Mouse (Mus musculus) neural tube, embryonic 13.5 days (tissue): ENCODE measurements at regions not wholly inside any gene's neighbourhood (a gene's known extent, or its start where the extent isn't known, plus 50 kb on each side); places are given as distances from the start of the nearest gene placed in this dataset.

Experiments used
- ATAC-seq: fragments of 200-750 bp; cut with Nextera tagmentation; 2 replicates; pipeline ENCODE4 v1.8.0; 2017; ENCODE audit warnings: low read depth, mild to moderate bottlenecking, moderate TSS enrichment, moderate library complexity
- H3K27ac ChIP-seq: fragments of 300-500 bp; sonication (generic); replicated peaks from 2 replicates; pipeline ENCODE4 v1.5.1; 2015; ENCODE audit warnings: moderate library complexity, mild to moderate bottlenecking, inconsistent platforms
- H3K27me3 ChIP-seq: fragments of 300-500 bp; sonication (generic); 2 replicates; pipeline ENCODE4 v1.6.1; 2015; ENCODE audit warnings: mild to moderate bottlenecking, inconsistent platforms
- H3K36me3 ChIP-seq: fragments of 300-500 bp; sonication (generic); 2 replicates; pipeline ENCODE4 v1.6.1; 2015; ENCODE audit warnings: mild to moderate bottlenecking, inconsistent platforms
- H3K4me1 ChIP-seq: fragments of 300-500 bp; sonication (generic); replicated peaks from 2 replicates; pipeline ENCODE4 v1.6.1; 2015; ENCODE audit warnings: inconsistent platforms
- H3K4me2 ChIP-seq: fragments of 300-500 bp; sonication (generic); 2 replicates; pipeline ENCODE4 v1.6.1; 2015; ENCODE audit warnings: inconsistent platforms, mild to moderate bottlenecking, moderate library complexity
- H3K4me3 ChIP-seq: fragments of 300-500 bp; sonication (generic); 2 replicates; pipeline ENCODE4 v1.5.1; 2015; ENCODE audit warnings: mild to moderate bottlenecking, inconsistent platforms
- H3K9ac ChIP-seq: fragments of 300-500 bp; sonication (generic); 2 replicates; pipeline ENCODE4 v1.6.1; 2015; ENCODE audit warnings: moderate library complexity, mild to moderate bottlenecking, inconsistent platforms
- H3K9me3 ChIP-seq: fragments of 300-500 bp; sonication (generic); 2 replicates; pipeline ENCODE4 v1.6.1; 2016; ENCODE audit warnings: inconsistent platforms
- WGBS: fragments of 180-500 bp; shearing (Covaris S2); methylation state at CpG from one replicate; pipeline ENCODE4 v1.1.7; 2015; 5-methylcytosine and 5-hydroxymethylcytosine counted together

DNA sequence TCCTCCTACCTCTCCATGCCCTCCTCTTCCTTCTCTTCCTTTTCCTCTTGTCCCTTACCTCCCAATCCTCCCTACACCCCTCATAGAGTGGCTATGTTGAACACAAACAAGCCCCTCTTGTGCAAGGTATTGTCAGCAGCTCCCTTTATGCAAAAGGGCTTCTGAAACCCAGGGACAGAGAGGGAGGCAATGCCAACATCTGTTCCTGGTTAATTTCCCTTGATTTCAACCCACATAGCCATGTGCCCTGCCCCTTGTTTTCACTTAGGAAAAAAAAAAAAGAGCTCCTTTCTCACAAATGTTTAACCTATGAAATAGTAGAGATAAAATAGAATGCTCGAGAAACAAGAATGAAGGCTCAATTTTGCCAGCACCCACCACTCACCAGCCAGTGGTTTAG is 333.5 kb downstream of the Bckdhb start:
- no peaks in the 10 kb centered on the region for H3K36me3 ChIP-seq
- H3K4me2 ChIP-seq: no peak overlapping the region
- no peak overlapping the region for H3K4me3 ChIP-seq
- no peak for ATAC-seq
- no peaks in the 10 kb centered on the region for H3K27me3 ChIP-seq
- H3K27ac ChIP-seq: no peak overlapping the region
- H3K9me3 ChIP-seq: no peaks in the 10 kb centered on the region
- 89% methylated on average over 1 of the region's 1 CpGs for WGBS
- H3K9ac ChIP-seq: no peak overlapping the region
- H3K4me1 ChIP-seq: peaks cover 3% of the 10 kb centered on the region

- no peak for ATAC-seq
- H3K36me3 ChIP-seq: no peaks in the 10 kb centered on the region
Measured at GRCm38 (mm10) chr9:84259751-84260150, 334.8 kb downstream of the Bckdhb start.

DNA sequence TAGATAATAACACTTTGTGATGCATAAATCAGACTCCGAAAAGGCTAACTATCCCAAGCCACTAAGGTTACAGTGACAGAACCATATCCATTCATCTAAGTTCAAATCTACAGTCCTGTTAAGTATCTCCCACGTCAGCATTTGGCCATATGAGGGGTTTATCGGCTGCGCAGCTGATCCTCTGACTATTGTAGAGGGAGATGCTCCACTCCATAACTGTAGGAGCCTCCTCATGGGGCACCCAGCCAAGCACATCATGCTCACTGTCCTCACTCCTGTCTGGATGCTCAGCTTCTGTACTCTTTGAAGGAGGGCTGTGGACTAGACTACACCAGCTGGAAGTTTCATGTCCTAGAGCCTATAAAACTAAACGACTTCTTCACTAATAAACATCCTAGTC is 337.2 kb downstream of the Bckdhb start:
- no peaks in the 10 kb centered on the region for H3K9me3 ChIP-seq
- H3K9ac ChIP-seq: no peak overlapping the region
- no peaks in the 10 kb centered on the region for H3K36me3 ChIP-seq
- ATAC-seq: no peak
- no peak overlapping the region for H3K4me3 ChIP-seq
- no peak overlapping the region for H3K4me2 ChIP-seq
- no peaks in the 10 kb centered on the region for H3K27me3 ChIP-seq
- no peaks in the 10 kb centered on the region for H3K4me1 ChIP-seq
- no peak overlapping the region for H3K27ac ChIP-seq
- 75% methylated on average over 5 of the region's 5 CpGs for WGBS

More at GRCm38 (mm10) chr9:84259751-84260150, 334.8 kb downstream of the Bckdhb start:
- H3K27ac ChIP-seq: no peak overlapping the region
- no peak overlapping the region for H3K4me3 ChIP-seq
- H3K27me3 ChIP-seq: no peaks in the 10 kb centered on the region
- H3K9ac ChIP-seq: no peak overlapping the region
- no peaks in the 10 kb centered on the region for H3K4me1 ChIP-seq
- no peak overlapping the region for H3K4me2 ChIP-seq
- no peaks in the 10 kb centered on the region for H3K9me3 ChIP-seq

- 81% methylated on average over 7 of the region's 7 CpGs for WGBS
- Histone ChIP-seq H3K9ac (no peak overlapping the region), H3K9me3 (no peaks in the 10 kb centered on the region), H3K4me3 (no peak overlapping the region), H3K4me2 (no peak overlapping the region), H3K27me3 (no peaks in the 10 kb centered on the region), H3K36me3 (no peaks in the 10 kb centered on the region), H3K27ac (no peak overlapping the region), H3K4me1 (no peaks in the 10 kb centered on the region)
- no peak for ATAC-seq
Measured at GRCm38 (mm10) chr9:84266974-84267373, 342.0 kb downstream of the Bckdhb start.

DNA sequence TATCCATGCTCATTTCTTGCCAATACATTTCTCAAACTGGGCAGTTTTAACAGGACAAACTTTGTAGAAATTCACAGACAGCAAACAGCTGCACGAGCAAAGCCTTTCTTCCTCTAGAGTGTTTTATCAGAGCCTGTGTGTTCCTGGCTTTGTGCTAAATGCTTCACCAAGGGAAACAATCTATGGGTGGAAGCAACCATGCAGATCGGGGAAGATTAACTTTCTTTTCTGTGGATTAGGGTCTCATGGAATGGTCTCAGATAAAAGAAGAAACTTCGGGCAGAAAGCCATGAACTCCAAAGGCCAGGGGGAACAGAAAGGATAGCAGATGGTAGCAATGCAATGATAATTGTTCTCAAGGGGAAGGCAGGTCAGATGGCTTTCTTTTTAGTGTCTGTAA is 349.7 kb downstream of the Bckdhb start:
- Histone ChIP-seq H3K4me2 (no peak overlapping the region), H3K9me3 (no peaks in the 10 kb centered on the region), H3K36me3 (no peaks in the 10 kb centered on the region), H3K4me3 (no peak overlapping the region), H3K27me3 (no peaks in the 10 kb centered on the region), H3K9ac (no peak overlapping the region), H3K27ac (no peak overlapping the region), H3K4me1 (peaks cover 17% of the 10 kb centered on the region)
- WGBS: 63% methylated on average over 3 of the region's 3 CpGs
- ATAC-seq: no peak

DNA sequence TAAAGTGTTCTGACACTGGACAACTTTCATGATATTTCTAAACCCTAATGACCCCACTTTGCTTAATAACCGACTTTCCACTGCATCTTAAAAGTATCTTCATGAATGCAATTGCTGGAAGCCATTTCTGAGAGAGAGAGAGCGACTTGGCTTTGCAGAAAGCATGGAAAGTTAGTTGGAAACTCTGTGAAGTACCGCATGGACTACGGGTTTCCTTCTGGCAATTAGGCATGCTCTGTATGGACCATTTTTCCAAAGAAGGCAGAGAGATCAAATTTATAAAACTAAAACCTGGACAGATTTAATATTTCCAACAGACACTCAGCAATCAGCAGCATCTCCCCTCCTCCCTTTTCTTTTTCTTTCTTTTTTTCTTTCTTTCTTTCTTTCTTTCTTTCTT is 353.4 kb downstream of the Bckdhb start:
- no peak for ATAC-seq
- WGBS: 53% methylated on average over 4 of the region's 4 CpGs

DNA sequence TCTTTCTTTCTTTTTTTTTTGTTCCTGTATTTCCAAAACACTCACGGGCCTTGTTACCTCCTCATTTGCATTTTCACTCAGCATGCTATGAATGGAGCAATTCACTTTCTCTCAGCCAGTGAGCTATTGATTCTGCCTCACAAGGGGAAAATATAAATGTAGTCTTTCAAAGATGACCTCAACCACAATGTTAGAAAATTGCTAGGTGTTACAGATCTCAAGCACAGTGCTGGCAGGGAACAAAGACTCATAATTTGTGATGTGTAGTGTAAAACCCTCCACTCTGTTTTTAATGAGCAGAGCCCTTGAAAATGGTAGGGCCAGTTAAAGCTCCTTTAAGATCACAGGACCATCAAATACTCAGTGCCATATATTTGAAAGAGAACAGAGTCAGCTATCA is 353.8 kb downstream of the Bckdhb start:
- Histone ChIP-seq H3K4me3 (no peak overlapping the region), H3K36me3 (no peaks in the 10 kb centered on the region), H3K27ac (no peak overlapping the region), H3K9me3 (0 out of 2 replicates have a peak, but pooled peaks cover 8% of the 10 kb centered on the region), H3K4me1 (peaks cover 17% of the 10 kb centered on the region), H3K27me3 (no peaks in the 10 kb centered on the region), H3K9ac (no peak overlapping the region), H3K4me2 (no peak overlapping the region)
- no peak for ATAC-seq
- WGBS: 28% methylated on average over 1 of the region's 1 CpGs

More for the DNA sequence above, 353.4 kb downstream of the Bckdhb start:
- Histone ChIP-seq H3K9me3 (0 out of 2 replicates have a peak, but pooled peaks cover 7% of the 10 kb centered on the region), H3K4me3 (no peak overlapping the region), H3K27ac (no peak overlapping the region), H3K4me2 (no peak overlapping the region), H3K27me3 (no peaks in the 10 kb centered on the region), H3K9ac (no peak overlapping the region), H3K4me1 (peaks cover 17% of the 10 kb centered on the region), H3K36me3 (no peaks in the 10 kb centered on the region)

- 95% methylated on average over 4 of the region's 4 CpGs for WGBS
- Histone ChIP-seq H3K27ac (no peak overlapping the region), H3K4me1 (peaks cover 21% of the 10 kb centered on the region)
Measured at GRCm38 (mm10) chr9:84280898-84281297, 356.0 kb downstream of the Bckdhb start.

GRCm38 (mm10) chr9:84281610-84282009 is 356.7 kb downstream of the Bckdhb start:
- Histone ChIP-seq H3K27ac (no peak overlapping the region), H3K27me3 (no peaks in the 10 kb centered on the region), H3K4me1 (peaks cover 26% of the 10 kb centered on the region), H3K9ac (no peak overlapping the region), H3K4me3 (no peak overlapping the region), H3K4me2 (no peak overlapping the region), H3K36me3 (no peaks in the 10 kb centered on the region), H3K9me3 (0 out of 2 replicates have a peak, but pooled peaks cover 8% of the 10 kb centered on the region)
- 54% methylated on average over 3 of the region's 3 CpGs for WGBS
- 0 out of 2 replicates have a peak, but pooled peaks have one; percentile 53 for ATAC-seq

More at GRCm38 (mm10) chr9:84280898-84281297, 356.0 kb downstream of the Bckdhb start:
- Histone ChIP-seq H3K4me3 (no peak overlapping the region), H3K9ac (no peak overlapping the region), H3K36me3 (no peaks in the 10 kb centered on the region), H3K9me3 (0 out of 2 replicates have a peak, but pooled peaks cover 8% of the 10 kb centered on the region), H3K4me2 (no peak overlapping the region), H3K27me3 (no peaks in the 10 kb centered on the region)
- ATAC-seq: no peak

- H3K4me2 ChIP-seq: no peak overlapping the region
- no peaks in the 10 kb centered on the region for H3K36me3 ChIP-seq
- H3K4me3 ChIP-seq: no peak overlapping the region
- H3K27me3 ChIP-seq: no peaks in the 10 kb centered on the region
- peaks cover 20% of the 10 kb centered on the region for H3K4me1 ChIP-seq
- no peak overlapping the region for H3K9ac ChIP-seq
- no peak for ATAC-seq
- H3K27ac ChIP-seq: no peak overlapping the region
- H3K9me3 ChIP-seq: 0 out of 2 replicates have a peak, but pooled peaks cover 8% of the 10 kb centered on the region
- WGBS: 77% methylated on average over 6 of the region's 6 CpGs
Measured at GRCm38 (mm10) chr9:84283296-84283695, 358.4 kb downstream of the Bckdhb start.

DNA sequence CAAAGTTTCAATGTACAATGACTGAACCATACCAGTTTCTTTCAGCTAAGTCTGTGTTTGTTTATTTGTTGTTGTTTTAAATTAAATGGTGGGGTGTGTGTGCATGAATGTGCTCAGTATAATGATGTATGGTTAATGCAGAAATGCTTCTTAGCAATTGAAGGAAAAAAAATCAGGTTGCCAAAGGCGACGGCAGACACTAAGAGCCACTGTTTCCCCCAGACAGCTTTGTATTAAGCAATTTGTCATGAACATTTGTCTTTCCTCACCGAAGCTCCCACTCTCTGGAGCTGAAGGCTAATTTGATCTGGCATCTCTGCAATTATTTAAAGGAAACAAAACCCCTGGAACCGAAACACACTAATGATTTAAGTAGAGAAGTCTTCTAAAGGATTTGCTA is 360.7 kb downstream of the Bckdhb start:
- Histone ChIP-seq H3K4me3 (no peak overlapping the region), H3K27me3 (no peaks in the 10 kb centered on the region), H3K27ac (no peak overlapping the region), H3K4me1 (peaks cover 9% of the 10 kb centered on the region), H3K4me2 (no peak overlapping the region), H3K9ac (no peak overlapping the region), H3K9me3 (0 out of 2 replicates have a peak, but pooled peaks cover 8% of the 10 kb centered on the region), H3K36me3 (no peaks in the 10 kb centered on the region)
- WGBS: 20% methylated on average over 4 of the region's 4 CpGs
- no peak for ATAC-seq

DNA sequence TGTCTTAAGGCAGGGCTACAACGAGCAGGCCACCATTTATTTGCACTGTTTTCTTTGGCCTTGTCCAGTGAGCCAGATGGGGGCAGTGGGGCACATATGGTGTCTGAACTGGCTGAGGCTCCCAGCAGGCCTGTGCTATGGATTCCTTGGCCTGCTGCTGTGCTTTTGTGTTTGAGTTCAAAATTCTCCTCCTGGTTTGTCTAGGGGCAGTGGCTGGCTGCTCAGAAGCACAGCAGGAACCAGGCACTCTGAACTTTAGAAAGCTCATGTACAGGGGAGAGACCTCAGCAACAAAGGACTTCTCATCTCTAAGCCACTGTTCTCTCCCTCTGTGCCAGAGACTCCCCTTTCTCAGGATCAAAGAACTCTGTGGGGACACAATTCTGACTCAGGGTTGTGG is 370.9 kb downstream of the Bckdhb start:
- Histone ChIP-seq H3K4me2 (no peak overlapping the region), H3K9me3 (no peaks in the 10 kb centered on the region), H3K27me3 (no peaks in the 10 kb centered on the region), H3K9ac (no peak overlapping the region), H3K4me3 (no peak overlapping the region), H3K27ac (no peak overlapping the region), H3K4me1 (no peaks in the 10 kb centered on the region), H3K36me3 (no peaks in the 10 kb centered on the region)
- WGBS: 33% methylated on average over 1 of the region's 1 CpGs
- no peak for ATAC-seq

DNA sequence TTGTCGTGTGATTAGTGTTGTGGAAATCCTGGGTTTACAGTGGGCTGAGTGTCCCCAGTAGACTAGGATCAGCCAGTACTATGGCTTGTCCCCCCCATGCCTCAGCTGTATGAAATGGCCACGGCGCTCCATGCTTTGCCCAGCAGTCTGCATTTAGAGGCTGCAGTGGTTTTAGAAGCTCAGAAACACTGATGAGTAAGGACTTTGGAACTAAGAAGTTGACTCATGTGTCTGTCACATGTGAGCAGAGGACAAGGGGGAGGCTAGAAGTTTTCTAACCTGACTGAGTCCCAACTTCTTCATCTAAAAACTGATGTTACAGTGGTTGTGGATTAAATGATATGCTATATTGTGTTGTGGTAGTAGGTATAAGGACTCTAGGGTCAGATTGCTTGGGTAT is 371.5 kb downstream of the Bckdhb start:
- ATAC-seq: no peak
- H3K4me3 ChIP-seq: no peak overlapping the region
- H3K27ac ChIP-seq: no peak overlapping the region
- H3K36me3 ChIP-seq: no peaks in the 10 kb centered on the region
- no peaks in the 10 kb centered on the region for H3K9me3 ChIP-seq
- no peak overlapping the region for H3K9ac ChIP-seq
- H3K4me2 ChIP-seq: no peak overlapping the region
- H3K27me3 ChIP-seq: no peaks in the 10 kb centered on the region
- no peaks in the 10 kb centered on the region for H3K4me1 ChIP-seq
- WGBS: 85% methylated on average over 3 of the region's 3 CpGs
